Mouse (Mus musculus) cerebellum, adult 2 months (tissue): ENCODE results near the gene Ntsr2.

ENCODE experiments used
- CTCF ChIP-seq: fragments of 200-500 bp; IDR thresholded peaks from 2 replicates; pipeline ENCODE4 v1.5.1; 2011; ENCODE audit warnings: low read depth, mild to moderate bottlenecking, control low read depth, low read length, moderate library complexity, borderline replicate concordance; ENCODE audit not compliant: insufficient read depth
- POLR2A ChIP-seq: fragments of 200-500 bp; IDR thresholded peaks from 2 replicates; pipeline ENCODE4 v1.6.1; 2011; ENCODE audit warnings: low read length, control low read depth, borderline replicate concordance; ENCODE audit not compliant: insufficient read depth

DNA sequence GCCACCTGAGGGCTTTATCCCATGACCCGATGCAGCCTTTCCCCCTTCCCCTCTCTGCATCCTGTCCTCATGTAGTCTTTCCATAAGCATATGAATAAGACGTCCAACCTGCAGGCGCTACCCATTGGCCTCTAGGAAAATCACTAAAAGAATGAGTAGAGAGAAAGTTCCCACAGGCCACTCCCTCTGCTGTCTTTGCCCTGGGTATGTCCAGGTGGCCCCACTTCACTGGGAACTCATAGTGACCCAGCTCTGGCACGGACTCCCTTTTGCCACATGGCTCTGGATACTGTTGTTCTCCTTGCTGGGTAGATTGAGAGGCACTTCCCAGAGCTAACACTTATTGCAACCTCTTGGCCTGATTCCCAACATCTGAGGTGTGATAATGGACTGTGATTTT is 2.4 kb downstream of the Ntsr2 start:
- TF ChIP-seq POLR2A = no peak
- TF ChIP-seq CTCF = no peak
